Mouse (Mus musculus) lung, postnatal 0 days (tissue): ENCODE data around the gene Tpra1. TPM values are rescaled to one million over a fixed set of nuclear protein-coding genes. Genes with fewer than 3 reads are reported as not detected.

Source experiments
- ATAC-seq: fragments of 200-750 bp; cut with Nextera tagmentation; 2 replicates; pipeline ENCODE4 v1.8.0; 2017; ENCODE audit warnings: moderate library complexity
- DNase-seq: peaks from one replicate; pipeline ENCODE4 v3.0.0-alpha.2; 2016; ENCODE audit warnings: low spot score
- H3K27ac ChIP-seq: fragments of 300-500 bp; sonication (generic); 2 replicates; pipeline ENCODE4 v1.5.1; 2014; ENCODE audit warnings: antibody characterized with exemption, mild to moderate bottlenecking, low read length, mixed read lengths
- H3K27me3 ChIP-seq: fragments of 300-500 bp; sonication (generic); replicated peaks from 2 replicates; pipeline ENCODE4 v1.6.1; 2014; ENCODE audit warnings: low read length, mixed read lengths; ENCODE audit not compliant: insufficient read depth
- H3K36me3 ChIP-seq: fragments of 300-500 bp; sonication (generic); 2 replicates; pipeline ENCODE4 v1.6.1; 2014; ENCODE audit warnings: low read length, mixed read lengths; ENCODE audit not compliant: insufficient read depth
- H3K4me1 ChIP-seq: fragments of 300-500 bp; sonication (generic); 2 replicates; pipeline ENCODE4 v1.6.1; 2014; ENCODE audit warnings: antibody characterized with exemption, low read depth, low read length, mixed read lengths; ENCODE audit not compliant: insufficient read depth
- H3K4me2 ChIP-seq: fragments of 300-500 bp; sonication (generic); replicated peaks from 2 replicates; pipeline ENCODE4 v1.6.1; 2014; ENCODE audit warnings: low read depth, mild to moderate bottlenecking, low read length, moderate library complexity, mixed read lengths
- H3K4me3 ChIP-seq: fragments of 300-500 bp; sonication (generic); 2 replicates; pipeline ENCODE4 v1.5.1; 2014; ENCODE audit warnings: low read depth, low read length
- H3K9ac ChIP-seq: fragments of 300-500 bp; sonication (generic); replicated peaks from 2 replicates; pipeline ENCODE4 v1.6.1; 2014; ENCODE audit warnings: low read depth, mild to moderate bottlenecking
- H3K9me3 ChIP-seq: fragments of 300-500 bp; sonication (generic); 2 replicates; pipeline ENCODE4 v1.6.1; 2016; ENCODE audit warnings: low read length, mixed read lengths
- CTCF ChIP-seq: IDR thresholded peaks from 2 replicates; pipeline ENCODE4 v1.5.1; 2016; ENCODE audit warnings: antibody characterized with exemption, mild to moderate bottlenecking
- EP300 ChIP-seq: IDR thresholded peaks from 2 replicates; pipeline ENCODE4 v1.6.1; 2016; ENCODE audit warnings: antibody characterized with exemption, mild to moderate bottlenecking, control low read depth
- WGBS: fragments of 180-500 bp; shearing (Covaris S2); extraction: QIAGEN DNeasy Blood & Tissue Kit; methylation state at CpG from one replicate; pipeline ENCODE4 v1.1.7; 2014; 5-methylcytosine and 5-hydroxymethylcytosine counted together
- polyA plus RNA-seq: library from polyadenylated mRNA; unstranded; fragments of >200 nt; fragmentation: Nextera tagmentation; extraction: Ambion mirVana; gene quantifications from 2 replicates; pipeline ENCODE4 v1.2.1, GENCODE M21; 2015

Tpra1 gene
- polyA plus RNA-seq, 1 experiment from 2014 or later = 72.0 TPM

GRCm38 (mm10) chr6:88938664-88939055 is 36.6 kb downstream of the Tpra1 start:
- Histone ChIP-seq H3K4me2 (no peak overlapping the region), H3K27me3 (no peaks in the 10 kb centered on the region), H3K36me3 (no peaks in the 10 kb centered on the region), H3K4me3 (no peak overlapping the region), H3K9ac (no peak overlapping the region), H3K27ac (no peak overlapping the region), H3K4me1 (peaks cover 10% of the 10 kb centered on the region), H3K9me3 (no peaks in the 10 kb centered on the region)
- DNase-seq (no peak), ATAC-seq (no peak)
- WGBS = 73% methylated on average over 5 of the region's 5 CpGs
- TF ChIP-seq EP300 = no peak
- TF ChIP-seq CTCF = no peak

- TF ChIP-seq EP300 = no peak
- TF ChIP-seq CTCF = no peak
- no peaks in the 10 kb centered on the region for H3K27me3 ChIP-seq
- no peak for DNase-seq
- no peak for ATAC-seq
- H3K27ac ChIP-seq = no peak overlapping the region
- H3K4me1 ChIP-seq = peaks cover 10% of the 10 kb centered on the region
- H3K4me2 ChIP-seq = no peak overlapping the region
- no peaks in the 10 kb centered on the region for H3K9me3 ChIP-seq
- H3K36me3 ChIP-seq = no peaks in the 10 kb centered on the region
- WGBS = 37% methylated on average over 12 of the region's 12 CpGs
- no peak overlapping the region for H3K9ac ChIP-seq
- no peak overlapping the region for H3K4me3 ChIP-seq
Observed at GRCm38 (mm10) chr6:88939281-88940089, 37.4 kb downstream of the Tpra1 start.

- Histone ChIP-seq H3K4me2 (no peak overlapping the region), H3K36me3 (no peaks in the 10 kb centered on the region), H3K9ac (no peak overlapping the region), H3K9me3 (no peaks in the 10 kb centered on the region), H3K27ac (no peak overlapping the region), H3K4me3 (no peak overlapping the region), H3K27me3 (no peaks in the 10 kb centered on the region), H3K4me1 (peaks cover 5% of the 10 kb centered on the region; the same call in 1 of the 2 replicates)
- WGBS = 70% methylated on average over 9 of the region's 9 CpGs
- ATAC-seq (no peak), DNase-seq (no peak)
- no peak for TF ChIP-seq CTCF
- TF ChIP-seq EP300 = no peak
Observed at GRCm38 (mm10) chr6:88940090-88940916, 38.3 kb downstream of the Tpra1 start.

GRCm38 (mm10) chr6:88941628-88942027 is 39.6 kb downstream of the Tpra1 start:
- peaks cover 3% of the 10 kb centered on the region; the same call in 1 of the 2 replicates for H3K4me1 ChIP-seq
- no peaks in the 10 kb centered on the region for H3K36me3 ChIP-seq
- no peak overlapping the region for H3K27ac ChIP-seq
- ATAC-seq (peak; percentile 76), DNase-seq (peak; percentile 52)
- WGBS = 67% methylated on average over 4 of the region's 4 CpGs
- TF ChIP-seq CTCF (no peak), EP300 (0 out of 2 replicates have a peak, but pooled peaks have one; percentile 25)
- no peaks in the 10 kb centered on the region for H3K9me3 ChIP-seq
- H3K27me3 ChIP-seq = no peaks in the 10 kb centered on the region
- H3K9ac ChIP-seq = no peak overlapping the region
- H3K4me2 ChIP-seq = no peak overlapping the region
- H3K4me3 ChIP-seq = no peak overlapping the region

GRCm38 (mm10) chr6:88942595-88942994 is 40.5 kb downstream of the Tpra1 start:
- TF ChIP-seq EP300 = no peak
- Histone ChIP-seq H3K4me1 (peaks cover 3% of the 10 kb centered on the region; the same call in 1 of the 2 replicates), H3K36me3 (no peaks in the 10 kb centered on the region), H3K9me3 (no peaks in the 10 kb centered on the region), H3K4me3 (no peak overlapping the region), H3K27ac (no peak overlapping the region), H3K27me3 (no peaks in the 10 kb centered on the region), H3K4me2 (no peak overlapping the region), H3K9ac (no peak overlapping the region)
- ATAC-seq = no peak
- 47% methylated on average over 8 of the region's 8 CpGs for WGBS
- no peak for DNase-seq

GRCm38 (mm10) chr6:88943666-88944065 is 41.6 kb downstream of the Tpra1 start:
- TF ChIP-seq CTCF (no peak), EP300 (no peak)
- Histone ChIP-seq H3K4me1 (peaks cover 3% of the 10 kb centered on the region; the same call in 1 of the 2 replicates), H3K4me2 (no peak overlapping the region), H3K27me3 (no peaks in the 10 kb centered on the region), H3K9me3 (no peaks in the 10 kb centered on the region), H3K27ac (no peak overlapping the region), H3K4me3 (no peak overlapping the region), H3K9ac (no peak overlapping the region), H3K36me3 (no peaks in the 10 kb centered on the region)
- no peak for DNase-seq
- ATAC-seq = no peak
- WGBS = 68% methylated on average over 6 of the region's 6 CpGs
